Mouse (Mus musculus): ENCODE measurements around the gene Ddx56. TPM values are rescaled to one million over a fixed set of nuclear protein-coding genes. Genes with fewer than 3 reads are reported as not detected.
A peak's percentile ranks its signal among the peaks of the same experiment; 100 is the strongest.
"Not testable (repeated sequence)": the region's sequence is repeated elsewhere in the genome, so short reads cannot be mapped to it uniquely, and the experiment has no call there.

The Ddx56 gene
- total RNA-seq, 1 experiment from 2014 or later, result 40.9 TPM

DNA sequence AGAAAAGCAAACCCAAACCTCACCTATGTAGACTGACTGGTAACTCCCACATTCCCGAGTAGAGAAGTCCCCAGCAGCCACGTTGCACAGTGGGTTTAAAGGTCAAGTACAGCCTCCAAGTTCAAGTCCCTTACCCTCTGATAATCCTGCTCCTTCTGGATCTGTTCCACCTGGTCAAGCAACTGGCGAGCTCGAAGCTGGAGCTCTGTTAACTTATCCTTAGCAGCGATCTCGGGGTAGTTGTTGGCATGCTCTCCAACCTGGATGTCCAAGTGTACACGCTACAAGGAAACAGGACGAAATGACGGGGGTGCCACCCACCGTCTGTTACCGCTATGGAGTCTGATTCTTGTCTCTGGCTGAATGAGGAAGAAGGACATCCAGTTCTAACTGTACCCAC, 6.0 kb upstream of the Ddx56 start:
- ATAC-seq (replicated peaks; ENCODE audit: low read depth, poor library complexity, severe bottlenecking), result no peak

DNA sequence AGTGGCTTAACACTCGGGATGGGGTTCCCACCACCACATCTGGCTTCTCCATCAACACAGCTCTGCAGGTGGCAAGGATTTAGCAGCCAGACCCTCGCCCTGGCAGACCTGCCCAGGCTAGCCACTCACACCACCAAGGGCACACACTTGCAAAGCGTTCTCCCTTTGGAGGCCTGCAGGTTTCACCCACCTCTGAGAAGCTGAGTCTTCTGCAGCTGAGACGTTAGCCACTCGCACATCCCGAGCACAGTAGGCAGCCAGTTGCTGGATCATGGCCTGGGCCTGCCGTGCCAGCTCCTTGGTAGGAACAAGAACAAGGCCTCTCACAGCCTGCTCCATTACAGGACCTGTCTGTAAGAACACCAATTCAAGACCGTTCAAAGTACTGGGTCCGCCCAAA, 951 bp downstream of the Ddx56 start:
- ATAC-seq (replicated peaks; ENCODE audit: low read depth, poor library complexity, severe bottlenecking), result no peak

DNA sequence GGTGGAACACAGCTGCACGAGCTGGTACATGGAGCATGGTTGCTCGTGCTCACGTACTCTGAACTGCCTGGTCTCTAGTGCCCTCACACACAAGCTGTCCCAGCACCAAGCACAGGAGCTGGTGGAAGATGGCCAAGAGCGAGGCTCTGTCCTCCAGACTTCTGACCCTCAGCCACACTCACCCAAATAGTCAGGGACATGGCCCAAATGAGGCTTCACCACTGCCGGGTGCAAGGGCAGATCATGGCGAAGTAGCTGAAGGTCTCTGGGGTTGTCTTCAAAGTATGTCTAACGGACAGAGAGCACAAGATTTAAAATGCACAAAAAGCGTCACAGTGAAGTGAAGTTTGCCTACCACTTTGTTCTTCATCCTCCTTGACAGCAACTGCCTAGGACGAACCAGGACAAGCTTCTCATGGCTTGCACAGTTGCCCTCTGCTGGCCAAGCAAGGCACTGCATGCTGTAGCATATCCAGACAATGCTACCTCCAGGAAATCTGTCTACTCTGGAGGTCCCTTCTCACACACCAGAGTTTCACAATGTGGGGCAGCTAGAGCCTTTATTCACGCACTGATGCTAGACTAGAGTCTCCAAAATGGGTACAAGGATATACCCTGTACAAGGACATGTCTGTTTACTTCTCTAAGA, 6.0 kb downstream of the Ddx56 start:
- peak; percentile 84 for ATAC-seq (replicated peaks; ENCODE audit: low read depth, poor library complexity, severe bottlenecking)

DNA sequence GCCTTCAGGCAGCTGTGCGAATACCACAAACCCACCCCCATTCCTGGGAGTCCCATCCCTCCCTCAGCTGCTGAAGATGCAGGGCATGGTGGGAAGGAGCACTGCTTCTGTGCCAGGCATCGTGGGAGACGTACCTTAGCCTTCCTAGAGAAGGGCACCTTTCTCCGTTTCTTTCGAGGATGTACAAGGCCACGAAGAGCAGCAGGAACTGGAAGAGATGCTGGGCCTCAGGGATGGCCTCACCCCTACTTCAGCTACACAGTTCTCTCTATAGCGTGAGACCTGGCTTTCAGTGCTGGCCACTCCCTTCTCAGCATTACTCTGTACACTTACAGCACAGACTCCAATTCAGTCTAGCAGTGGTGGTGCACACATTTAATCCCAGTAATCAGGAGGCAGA, 8.2 kb downstream of the Ddx56 start:
- ATAC-seq (replicated peaks; ENCODE audit: low read depth, poor library complexity, severe bottlenecking), result no peak

DNA sequence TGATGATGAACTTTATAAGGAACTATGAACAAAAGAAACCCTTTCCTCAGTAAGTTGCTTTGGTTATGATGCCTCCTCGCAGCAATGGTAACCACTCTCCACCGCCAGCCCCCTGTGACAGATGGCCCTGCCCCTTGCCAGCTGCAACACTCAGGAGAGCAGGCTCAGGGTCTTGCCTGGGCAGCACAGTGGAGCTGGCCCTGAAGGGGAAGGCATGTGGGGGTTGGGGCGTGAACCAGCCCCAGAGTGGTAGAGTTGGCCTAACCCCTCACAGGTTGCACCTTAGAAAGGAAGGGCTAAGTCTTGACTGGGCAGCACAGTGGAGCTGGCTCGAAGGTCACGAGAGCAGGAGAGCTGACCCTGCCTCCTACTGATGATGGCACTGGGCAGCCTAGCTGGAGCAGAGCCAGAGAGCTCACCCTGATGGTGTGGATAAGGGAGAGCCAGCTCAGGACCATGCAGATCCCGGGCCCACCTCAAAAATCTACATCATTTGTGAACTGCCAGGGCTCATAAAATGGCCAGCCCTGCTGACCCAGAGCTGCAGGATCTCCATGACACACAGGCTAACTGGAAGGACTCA, 11.0 kb downstream of the Ddx56 start:
- ATAC-seq (replicated peaks; ENCODE audit: low read depth, poor library complexity, severe bottlenecking), result no peak

DNA sequence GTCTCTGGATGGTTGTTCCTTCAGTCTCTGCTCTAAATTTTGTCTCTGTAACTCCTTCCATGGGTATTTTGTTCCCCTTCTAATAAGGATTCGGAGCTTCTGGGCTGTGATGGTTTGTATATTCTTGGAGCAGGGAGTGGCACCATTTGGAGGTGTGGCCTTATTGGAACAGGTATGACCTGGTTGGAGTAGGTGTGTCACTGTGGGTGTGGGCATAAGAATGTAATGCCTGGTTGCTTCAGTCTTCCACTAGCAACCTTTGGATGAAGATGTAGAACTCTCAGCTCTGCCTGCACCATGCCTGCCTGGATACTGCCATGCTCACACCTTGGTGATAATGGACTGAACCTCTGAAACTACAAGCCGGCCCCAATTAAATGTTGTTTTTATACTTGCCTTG, 13.0 kb downstream of the Ddx56 start:
- not testable (repeated sequence) for ATAC-seq (replicated peaks; ENCODE audit: low read depth, poor library complexity, severe bottlenecking)

DNA sequence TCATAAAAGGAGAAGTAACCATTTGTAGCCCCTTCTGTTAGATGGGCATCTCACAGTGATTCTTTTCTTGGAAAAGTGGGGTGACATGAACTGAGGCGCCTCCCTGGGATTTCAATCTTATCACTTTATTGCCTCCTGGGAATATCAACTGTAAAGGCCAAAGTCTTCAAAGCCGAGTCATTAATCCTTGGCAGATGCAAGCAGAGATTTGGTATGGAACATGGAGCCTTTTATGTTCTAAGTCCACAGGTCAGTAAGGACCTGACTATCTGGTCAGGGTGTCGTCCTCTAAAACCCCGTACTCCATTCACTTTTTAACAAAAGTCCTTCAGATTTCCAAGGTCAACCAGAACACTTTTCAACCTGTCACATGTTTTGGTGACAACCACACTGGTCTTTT, 14.7 kb downstream of the Ddx56 start:
- no peak for ATAC-seq (replicated peaks; ENCODE audit: low read depth, poor library complexity, severe bottlenecking)

DNA sequence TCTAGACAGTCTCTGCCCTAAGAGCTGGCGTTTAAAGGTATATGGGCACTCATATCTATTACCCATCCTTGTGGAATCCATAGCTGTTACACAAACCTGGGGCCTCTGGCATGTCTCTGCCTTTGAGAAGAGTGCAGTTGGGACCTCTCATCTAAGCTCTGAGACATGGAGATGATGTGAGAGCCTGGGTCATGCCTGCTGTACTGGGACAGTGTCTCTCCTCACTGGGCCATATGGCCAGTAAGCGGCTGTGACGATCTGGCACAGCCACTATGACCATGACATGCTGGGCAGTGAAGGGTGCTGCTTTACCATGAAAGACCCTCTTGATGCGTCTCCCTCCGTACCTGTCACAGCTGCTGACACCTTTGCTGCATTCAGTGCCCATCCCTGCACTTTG, 15.3 kb downstream of the Ddx56 start:
- no peak for ATAC-seq (replicated peaks; ENCODE audit: low read depth, poor library complexity, severe bottlenecking)

DNA sequence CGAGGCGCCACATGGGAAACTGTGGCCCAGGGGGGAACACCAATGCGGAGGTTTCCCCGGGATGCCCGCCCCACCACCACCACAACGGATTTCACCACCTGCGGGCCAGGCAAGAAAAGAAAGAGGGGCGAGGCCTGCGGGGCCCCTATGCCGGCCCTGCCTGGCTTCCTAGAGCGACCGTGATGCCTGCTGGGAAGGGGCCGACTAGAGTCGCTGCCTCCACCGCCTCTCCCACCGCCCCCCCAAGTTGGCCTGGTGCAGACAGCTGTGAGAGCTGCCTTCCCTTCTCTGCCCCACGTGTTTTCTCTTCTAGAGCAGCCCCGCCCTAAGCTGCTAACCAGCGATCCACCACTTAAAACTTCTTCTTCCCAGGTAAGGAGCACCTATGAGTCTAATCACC, 22.9 kb downstream of the Ddx56 start:
- no peak for ATAC-seq (replicated peaks; ENCODE audit: low read depth, poor library complexity, severe bottlenecking)

DNA sequence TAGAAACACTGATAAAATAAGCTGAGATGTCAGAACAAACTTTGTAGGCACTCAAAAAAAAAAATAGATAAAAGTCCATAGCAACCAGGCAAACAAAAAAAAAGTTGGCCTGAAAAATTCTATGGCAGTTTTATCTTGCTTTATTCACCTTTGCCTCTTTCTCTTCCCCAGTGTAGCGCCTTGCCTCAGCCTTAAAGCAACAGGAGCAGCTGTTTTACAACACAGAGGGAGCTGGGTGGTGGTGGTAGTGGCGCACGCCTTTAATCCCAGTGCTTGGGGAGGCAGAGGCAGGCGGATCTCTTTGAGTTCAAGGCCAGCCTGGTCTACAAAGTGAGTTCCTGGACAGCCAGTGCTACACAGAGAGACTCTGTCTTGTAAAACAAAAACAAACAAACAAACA, 34.5 kb downstream of the Ddx56 start:
- no peak for ATAC-seq (replicated peaks; ENCODE audit: low read depth, poor library complexity, severe bottlenecking)

DNA sequence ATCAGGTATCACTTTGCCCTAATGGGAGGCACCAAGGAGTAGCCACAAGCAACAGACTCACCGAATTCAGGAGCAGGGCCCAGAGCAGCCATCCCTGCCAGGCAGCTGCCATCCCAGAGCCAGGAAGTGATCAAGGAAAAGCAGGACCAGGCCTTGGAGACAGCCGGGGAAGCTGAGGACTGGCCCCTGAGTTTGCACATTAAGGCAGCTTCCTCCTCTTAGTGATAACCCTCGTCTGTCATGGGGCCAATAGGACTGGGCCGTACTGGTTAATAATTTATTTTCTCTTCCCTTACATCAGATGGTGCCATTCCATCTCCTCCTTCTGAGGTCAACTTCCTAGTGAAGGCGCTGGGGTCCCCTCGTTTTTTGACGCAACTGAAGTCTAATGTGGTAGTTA, 37.6 kb downstream of the Ddx56 start, which contains the start of gene Npc1l1:
Npc1l1 (minus strand) TSS at position 132 of the 400 bp plus-strand sequence.
- ATAC-seq (replicated peaks; ENCODE audit: low read depth, poor library complexity, severe bottlenecking), result no peak

DNA sequence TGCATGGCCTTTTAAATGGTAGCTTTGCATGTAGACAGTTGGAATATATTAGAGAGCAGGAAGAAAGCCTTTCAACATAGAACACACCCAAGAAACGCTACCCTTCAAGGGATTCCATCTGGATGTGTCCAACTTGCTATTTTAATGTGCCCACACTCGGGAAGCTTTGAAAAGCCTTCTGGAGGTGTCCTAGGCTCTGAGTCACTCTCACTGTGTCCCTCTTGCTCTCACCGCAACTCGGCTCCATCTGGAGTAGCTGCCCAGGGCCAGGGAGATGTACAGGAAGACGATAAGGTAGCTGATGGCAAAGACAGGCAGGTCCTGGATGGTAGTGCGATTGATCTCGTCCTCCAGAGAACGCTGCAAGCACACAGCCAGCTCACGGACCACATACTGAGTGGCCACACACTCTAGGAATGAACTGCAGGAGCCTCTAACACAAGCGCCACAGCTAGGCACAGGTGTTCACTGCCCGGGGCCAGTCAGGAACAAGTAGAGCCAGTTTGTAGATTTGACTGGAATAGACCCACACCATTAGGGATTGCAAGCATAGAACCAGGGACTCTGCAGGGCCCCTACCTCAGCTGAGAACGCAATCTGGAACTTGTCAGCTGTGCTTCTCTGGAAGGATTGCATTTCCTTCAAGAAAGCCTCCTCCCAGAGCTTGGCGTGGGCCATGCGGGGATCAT, 42.9 kb downstream of the Ddx56 start:
- ATAC-seq (replicated peaks; ENCODE audit: low read depth, poor library complexity, severe bottlenecking), result no peak

DNA sequence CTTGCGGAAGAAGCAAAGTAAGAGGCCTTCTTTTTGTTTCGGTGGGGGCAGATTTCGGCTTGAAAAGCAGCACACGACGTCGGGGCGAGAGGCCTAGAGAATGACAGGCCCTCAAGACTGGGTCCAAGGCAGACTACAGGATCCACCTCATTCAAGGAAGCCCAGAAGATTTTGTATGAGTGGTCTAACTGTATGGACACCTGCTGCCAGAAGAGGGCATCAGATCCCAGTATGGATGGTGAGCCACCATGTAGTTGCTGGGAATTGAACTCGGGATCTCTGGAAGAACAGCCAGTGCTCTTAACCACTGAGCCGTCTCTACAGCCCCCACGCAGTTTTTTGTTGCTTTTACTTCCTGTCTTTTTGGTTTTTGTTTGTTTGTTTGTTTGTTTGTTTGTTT, 45.4 kb downstream of the Ddx56 start:
- ATAC-seq (replicated peaks; ENCODE audit: low read depth, poor library complexity, severe bottlenecking), result no peak

DNA sequence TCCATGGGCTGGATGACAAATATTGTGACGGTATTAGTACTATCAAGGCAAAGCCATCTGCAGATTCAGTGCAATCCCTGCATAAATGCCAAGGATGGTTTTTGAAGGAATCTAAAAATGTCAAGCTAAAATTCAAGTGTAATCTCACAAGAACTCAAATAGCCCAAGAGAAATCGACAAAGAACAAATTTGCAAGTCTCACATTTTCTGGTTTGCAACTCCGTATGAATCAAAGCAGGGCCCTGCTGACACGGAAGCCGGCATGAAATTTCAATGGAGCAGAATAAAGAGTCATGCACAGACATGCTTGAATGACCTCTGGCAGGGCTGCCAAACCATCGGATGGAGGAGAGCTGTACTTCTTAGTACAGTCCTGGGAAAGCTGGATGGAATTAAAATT, 47.6 kb downstream of the Ddx56 start:
- ATAC-seq (replicated peaks; ENCODE audit: low read depth, poor library complexity, severe bottlenecking), result no peak

DNA sequence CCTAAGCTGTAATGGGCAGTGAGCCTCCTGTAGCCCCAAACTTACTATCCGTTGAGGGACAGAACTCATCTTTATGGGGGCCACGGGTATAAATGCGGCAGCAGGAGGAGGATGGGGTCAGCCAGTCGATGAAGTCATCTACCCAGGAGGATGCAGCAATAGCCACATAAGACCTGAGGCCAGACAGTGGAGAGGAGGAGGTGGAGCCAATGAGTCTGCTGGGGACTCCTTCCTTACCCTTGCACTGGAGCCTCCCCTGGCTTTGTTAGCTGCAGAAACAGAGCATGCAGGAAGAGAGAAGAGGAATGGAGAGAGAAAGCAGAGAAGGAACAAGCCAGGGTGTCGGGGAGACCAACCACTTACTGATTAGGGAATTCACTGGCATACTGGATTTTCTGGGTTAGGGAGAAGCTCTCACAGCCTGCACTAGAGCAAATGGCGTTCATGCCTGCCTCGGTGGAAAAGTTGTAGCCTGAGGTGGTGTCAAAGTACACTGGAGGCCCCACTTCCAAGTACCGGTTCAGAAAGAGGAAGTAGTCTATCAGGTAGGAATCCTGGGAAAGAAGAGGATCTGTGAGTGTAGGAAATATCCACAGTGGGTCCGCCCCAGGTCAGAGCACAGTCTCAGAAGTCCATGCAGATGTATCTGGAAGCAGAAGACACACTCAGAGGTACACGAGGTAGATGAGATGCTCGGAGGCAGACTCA, 49.2 kb downstream of the Ddx56 start:
- ATAC-seq (replicated peaks; ENCODE audit: low read depth, poor library complexity, severe bottlenecking), result no peak

DNA sequence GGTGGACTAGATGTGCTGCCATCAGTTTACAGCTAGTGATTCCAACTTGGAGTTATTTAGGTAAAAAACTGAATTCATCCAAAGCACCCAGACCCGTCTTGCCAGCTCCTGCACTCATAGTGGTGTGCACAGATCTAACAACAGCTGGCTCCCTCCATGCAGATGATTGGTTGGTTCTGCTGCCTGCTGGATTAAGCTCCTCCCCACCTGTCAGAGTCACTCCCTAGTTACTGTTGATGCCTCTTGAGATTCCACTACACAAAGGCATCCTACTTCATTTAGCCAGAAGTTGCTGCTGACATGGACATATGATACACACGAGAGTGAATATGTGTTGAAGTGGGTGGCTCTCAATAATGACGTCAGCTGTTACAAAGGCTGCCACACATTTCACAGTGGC, 50.7 kb downstream of the Ddx56 start:
- ATAC-seq (replicated peaks; ENCODE audit: low read depth, poor library complexity, severe bottlenecking), result no peak

Other genes with a start within 250 kb of the Ddx56 start
- gene Camk2b, start 201.4 kb downstream of the Ddx56 start, total RNA-seq (2017), result 1.9 and 2.0 TPM in 2 replicates
- gene A730071L15Rik, start 67.7 kb downstream of the Ddx56 start, total RNA-seq (2017), result 0.78 and 1.8 TPM in 2 replicates
- 33.6 and 39.7 TPM in 2 replicates for gene Nudcd3, start 67.4 kb downstream of the Ddx56 start, total RNA-seq (2017)
- gene Npc1l1, start 37.6 kb downstream of the Ddx56 start, total RNA-seq (2017), result not detected in 2 replicates
- gene Tmed4, start 7.1 kb upstream of the Ddx56 start, total RNA-seq (2017), result 37.5 and 49.2 TPM in 2 replicates
- gene Ogdh, start 23.9 kb upstream of the Ddx56 start, total RNA-seq (2017), result 95.6 and 111 TPM in 2 replicates
- gene Zmiz2, start 121.3 kb upstream of the Ddx56 start, total RNA-seq (2017), result 9.6 and 17.1 TPM in 2 replicates
- 2,015 and 2,091 TPM in 2 replicates for gene Ppia, start 147.7 kb upstream of the Ddx56 start, total RNA-seq (2017)
- 88.8 and 129 TPM in 2 replicates for gene H2afv, start 176.7 kb upstream of the Ddx56 start, total RNA-seq (2017)
- gene Purb, start 208.1 kb upstream of the Ddx56 start, total RNA-seq (2017), result 65.8 and 78.7 TPM in 2 replicates